Mouse (Mus musculus) left cerebral cortex, adult 2 months (tissue): ENCODE measurements around the gene Gm4353. TPM values are rescaled to one million over a fixed set of nuclear protein-coding genes. Genes with fewer than 3 reads are reported as not detected.
A peak's percentile ranks its signal among the peaks of the same experiment; 100 is the strongest.
"Not testable (repeated sequence)": the region's sequence is repeated elsewhere in the genome, so short reads cannot be mapped to it uniquely, and the experiment has no call there.

Experiments
- DNase-seq, 2 experiments: peaks; one replicate each; pipeline ENCODE4 v3.0.0; 2021 to 2022; ENCODE audit warnings: low spot score in 2 of 2, mixed read lengths in 1 of 2; ENCODE audit errors: extremely low spot score in 1 of 2
- H3K27ac ChIP-seq: fragments of 200-600 bp; 2 replicates; pipeline ENCODE4 v1.8.1; 2022
- H3K4me3 ChIP-seq: fragments of 200-600 bp; 2 replicates; pipeline ENCODE4 v1.8.1; 2022
- CTCF ChIP-seq: fragments of 200-600 bp; IDR thresholded peaks from 2 replicates; pipeline ENCODE4 v1.8.1; 2022; ENCODE audit warnings: antibody characterized with exemption, mild to moderate bottlenecking, moderate library complexity
- intact Hi-C: fragments of 180-260 bp; cut with DNase I; formaldehyde crosslinking; loops from one replicate; pipeline ENCODE4 v1.15.1; 2025
- long read RNA-seq, 2 experiments: library from polyadenylated mRNA; stranded (forward); transcript quantifications; one replicate each; pipeline ENCODE4 v2.0.0; 2021; ENCODE audit warnings: borderline mapping rate in 2 of 2
- total RNA-seq, 2 experiments: library from RNA; stranded (reverse); gene quantifications; 2 replicates each; pipeline ENCODE4 v1.2.3; 2021

Gm4353 gene
- total RNA-seq, result 1 to 10 TPM; 2.5 to 2.8 TPM
- long read RNA-seq, experiment 1, result 0 reads
- long read RNA-seq, experiment 2, result 0 reads

GRCm38 (mm10) chr7:116084366-116084765 lies at the start of gene Gm4353:
TSS of gene Gm4353 (minus strand) at chr7:116084635.
- DNase-seq, intact Hi-C loops, H3K4me3 ChIP-seq, H3K27ac ChIP-seq: not testable (repeated sequence)

GRCm38 (mm10) chr7:116132078-116132477 lies 47.6 kb upstream of the Gm4353 start:
- peak; percentile 93 for TF ChIP-seq CTCF
- intact Hi-C loops, result no loop called here
- no peak overlapping the region for H3K27ac ChIP-seq
- H3K4me3 ChIP-seq, result no peak overlapping the region
- DNase-seq, result peak; percentile 79 to 82

GRCm38 (mm10) chr7:116131390-116131789 lies 47.0 kb upstream of the Gm4353 start:
- Histone ChIP-seq H3K4me3 (no peak overlapping the region), H3K27ac (no peak overlapping the region)
- DNase-seq, result no peak
- intact Hi-C loops, result loop anchor here (1.0 kb wide), 1 partner anchor 193 kb away; no protein-coding TSS in a partner anchor
- peak; percentile 37 for TF ChIP-seq CTCF

GRCm38 (mm10) chr7:116129374-116129773 lies 44.9 kb upstream of the Gm4353 start:
- DNase-seq, result no peak
- no peak for TF ChIP-seq CTCF
- intact Hi-C loops, result no loop called here
- Histone ChIP-seq H3K4me3 (no peak overlapping the region), H3K27ac (no peak overlapping the region)

- intact Hi-C loops, result no loop called here
- no peak for TF ChIP-seq CTCF
- no peak for DNase-seq
- H3K4me3 ChIP-seq, result no peak overlapping the region
- no peak overlapping the region for H3K27ac ChIP-seq
Observed at GRCm38 (mm10) chr7:116128286-116128685, 43.9 kb upstream of the Gm4353 start.

GRCm38 (mm10) chr7:116127052-116127451 lies 42.6 kb upstream of the Gm4353 start:
- DNase-seq, result no peak
- intact Hi-C loops, result no loop called here
- no peak overlapping the region for H3K4me3 ChIP-seq
- TF ChIP-seq CTCF, result no peak
- no peak overlapping the region for H3K27ac ChIP-seq

- intact Hi-C loops, result no loop called here
Observed at GRCm38 (mm10) chr7:116125671-116126070, 41.2 kb upstream of the Gm4353 start.

GRCm38 (mm10) chr7:116124057-116124456 lies 39.6 kb upstream of the Gm4353 start:
- no peak overlapping the region for H3K4me3 ChIP-seq
- TF ChIP-seq CTCF, result no peak
- intact Hi-C loops, result no loop called here
- DNase-seq, result no peak
- peak overlapping the region; percentile 70 for H3K27ac ChIP-seq

More at GRCm38 (mm10) chr7:116125671-116126070, 41.2 kb upstream of the Gm4353 start:
- no peak for DNase-seq
- Histone ChIP-seq H3K4me3 (no peak overlapping the region), H3K27ac (no peak overlapping the region; the same call in 1 of the 2 replicates)
- no peak for TF ChIP-seq CTCF

GRCm38 (mm10) chr7:116123597-116123985 lies 39.2 kb upstream of the Gm4353 start:
- intact Hi-C loops, result no loop called here
- DNase-seq, result no peak
- H3K4me3 ChIP-seq, result no peak overlapping the region
- no peak for TF ChIP-seq CTCF
- peak overlapping the region; percentile 70 for H3K27ac ChIP-seq

GRCm38 (mm10) chr7:116122981-116123596 lies 38.7 kb upstream of the Gm4353 start:
- no peak overlapping the region for H3K4me3 ChIP-seq
- intact Hi-C loops, result no loop called here
- peak overlapping the region; percentile 45; the same call in 1 of the 2 replicates for H3K27ac ChIP-seq
- no peak for TF ChIP-seq CTCF
- DNase-seq, result no peak

- TF ChIP-seq CTCF, result no peak
- DNase-seq, result no peak
- no peak overlapping the region for H3K4me3 ChIP-seq
- intact Hi-C loops, result no loop called here
- no peak overlapping the region for H3K27ac ChIP-seq
Observed at GRCm38 (mm10) chr7:116121202-116121601, 36.8 kb upstream of the Gm4353 start.

- TF ChIP-seq CTCF, result no peak
- no peak overlapping the region for H3K27ac ChIP-seq
- no peak overlapping the region for H3K4me3 ChIP-seq
- intact Hi-C loops, result no loop called here
- no peak for DNase-seq
Observed at GRCm38 (mm10) chr7:116120737-116121136, 36.3 kb upstream of the Gm4353 start.

GRCm38 (mm10) chr7:116119306-116119857 lies 34.9 kb upstream of the Gm4353 start:
- no peak for DNase-seq
- intact Hi-C loops, result no loop called here
- H3K4me3 ChIP-seq, result no peak overlapping the region
- TF ChIP-seq CTCF, result no peak
- H3K27ac ChIP-seq, result no peak overlapping the region
